Mouse (Mus musculus): ENCODE results near the gene Csrnp1. TPM values are rescaled to one million over a fixed set of nuclear protein-coding genes. Genes with fewer than 3 reads are reported as not detected.
A peak's percentile ranks its signal among the peaks of the same experiment; 100 is the strongest.

Gene Csrnp1
- polyA plus RNA-seq, 1 experiment from 2014 or later, result 4.6 TPM

GRCm38 (mm10) chr9:119972582-119972981, 11.9 kb downstream of the Csrnp1 start:
- WGBS, result 90% methylated on average over 12 of the region's 12 CpGs
- Histone ChIP-seq H3K4me3 (no peak overlapping the region), H3K9me3 (no peaks in the 10 kb centered on the region), H3K4me1 (replicated peaks) (peaks cover 28% of the 10 kb centered on the region), H3K27ac (no peak overlapping the region), H3K36me3 (peaks cover 40% of the 10 kb centered on the region), H3K27me3 (ENCODE audit: insufficient read depth, poor library complexity, severe bottlenecking) (no peaks in the 10 kb centered on the region)
- no peak for DNase-seq (ENCODE audit: low spot score)

GRCm38 (mm10) chr9:119972166-119972565, 12.3 kb downstream of the Csrnp1 start:
- Histone ChIP-seq H3K27me3 (ENCODE audit: insufficient read depth, poor library complexity, severe bottlenecking) (no peaks in the 10 kb centered on the region), H3K27ac (no peak overlapping the region), H3K4me3 (no peak overlapping the region), H3K4me1 (replicated peaks) (peaks cover 24% of the 10 kb centered on the region), H3K9me3 (no peaks in the 10 kb centered on the region), H3K36me3 (peaks cover 40% of the 10 kb centered on the region)
- DNase-seq (ENCODE audit: low spot score), result no peak
- WGBS, result 95% methylated on average over 10 of the region's 10 CpGs

- no peak overlapping the region for H3K4me3 ChIP-seq
- H3K36me3 ChIP-seq, result peaks cover 40% of the 10 kb centered on the region
- H3K4me1 ChIP-seq (replicated peaks), result peaks cover 17% of the 10 kb centered on the region
- no peak overlapping the region for H3K27ac ChIP-seq
- 87% methylated on average over 7 of the region's 7 CpGs for WGBS
- H3K27me3 ChIP-seq (ENCODE audit: insufficient read depth, poor library complexity, severe bottlenecking), result 0 out of 2 replicates have a peak, but pooled peaks cover 6% of the 10 kb centered on the region
- DNase-seq (ENCODE audit: low spot score), result no peak
- no peaks in the 10 kb centered on the region for H3K9me3 ChIP-seq
These were observed 13.4 kb downstream of the Csrnp1 start for GRCm38 (mm10) chr9:119970763-119971656.

- H3K27ac ChIP-seq, result no peak overlapping the region
- DNase-seq (ENCODE audit: low spot score), result peak; percentile 35
- H3K27me3 ChIP-seq (ENCODE audit: insufficient read depth, poor library complexity, severe bottlenecking), result 0 out of 2 replicates have a peak, but pooled peaks cover 10% of the 10 kb centered on the region
- no peak overlapping the region for H3K4me3 ChIP-seq
- H3K36me3 ChIP-seq, result peaks cover 38% of the 10 kb centered on the region
- no peaks in the 10 kb centered on the region for H3K9me3 ChIP-seq
- peaks cover 17% of the 10 kb centered on the region for H3K4me1 ChIP-seq (replicated peaks)
- 48% methylated on average over 6 of the region's 6 CpGs for WGBS
These were observed 14.2 kb downstream of the Csrnp1 start for GRCm38 (mm10) chr9:119970221-119970620.

- Histone ChIP-seq H3K4me3 (no peak overlapping the region), H3K36me3 (peaks cover 35% of the 10 kb centered on the region), H3K27me3 (ENCODE audit: insufficient read depth, poor library complexity, severe bottlenecking) (0 out of 2 replicates have a peak, but pooled peaks cover 10% of the 10 kb centered on the region), H3K27ac (no peak overlapping the region), H3K4me1 (replicated peaks) (peaks cover 17% of the 10 kb centered on the region), H3K9me3 (no peaks in the 10 kb centered on the region)
- WGBS, result 82% methylated on average over 7 of the region's 7 CpGs
- DNase-seq (ENCODE audit: low spot score), result no peak
These were observed 14.6 kb downstream of the Csrnp1 start for GRCm38 (mm10) chr9:119969811-119970210.

- no peak for DNase-seq (ENCODE audit: low spot score)
- Histone ChIP-seq H3K4me3 (no peak overlapping the region), H3K4me1 (replicated peaks) (peaks cover 30% of the 10 kb centered on the region), H3K36me3 (peaks cover 3% of the 10 kb centered on the region; the same call in 1 of the 2 replicates), H3K27me3 (ENCODE audit: insufficient read depth, poor library complexity, severe bottlenecking) (peaks cover 31% of the 10 kb centered on the region), H3K9me3 (no peaks in the 10 kb centered on the region), H3K27ac (no peak overlapping the region)
- 85% methylated on average over 26 of the region's 26 CpGs for WGBS
These were observed 18.1 kb downstream of the Csrnp1 start for GRCm38 (mm10) chr9:119966221-119966910.

GRCm38 (mm10) chr9:119965186-119965585, 19.3 kb downstream of the Csrnp1 start:
- DNase-seq (ENCODE audit: low spot score), result no peak
- Histone ChIP-seq H3K9me3 (no peaks in the 10 kb centered on the region), H3K4me1 (replicated peaks) (peaks cover 19% of the 10 kb centered on the region), H3K27me3 (ENCODE audit: insufficient read depth, poor library complexity, severe bottlenecking) (peaks cover 33% of the 10 kb centered on the region), H3K36me3 (no peaks in the 10 kb centered on the region), H3K4me3 (no peak overlapping the region), H3K27ac (no peak overlapping the region)
- 84% methylated on average over 3 of the region's 3 CpGs for WGBS

GRCm38 (mm10) chr9:119964206-119964605, 20.3 kb downstream of the Csrnp1 start:
- no peak overlapping the region for H3K4me3 ChIP-seq
- no peaks in the 10 kb centered on the region for H3K36me3 ChIP-seq
- no peak overlapping the region for H3K27ac ChIP-seq
- DNase-seq (ENCODE audit: low spot score), result no peak
- H3K27me3 ChIP-seq (ENCODE audit: insufficient read depth, poor library complexity, severe bottlenecking), result peaks cover 33% of the 10 kb centered on the region
- 78% methylated on average over 3 of the region's 3 CpGs for WGBS
- no peaks in the 10 kb centered on the region for H3K9me3 ChIP-seq
- H3K4me1 ChIP-seq (replicated peaks), result peaks cover 16% of the 10 kb centered on the region

GRCm38 (mm10) chr9:119962987-119963667, 21.3 kb downstream of the Csrnp1 start:
- H3K27ac ChIP-seq, result no peak overlapping the region
- peak; percentile 82 for DNase-seq (ENCODE audit: low spot score)
- H3K4me1 ChIP-seq (replicated peaks), result peaks cover 16% of the 10 kb centered on the region
- no peaks in the 10 kb centered on the region for H3K36me3 ChIP-seq
- H3K9me3 ChIP-seq, result no peaks in the 10 kb centered on the region
- H3K27me3 ChIP-seq (ENCODE audit: insufficient read depth, poor library complexity, severe bottlenecking), result peaks cover 33% of the 10 kb centered on the region
- H3K4me3 ChIP-seq, result peak overlapping the region; percentile 30; the same call in 1 of the 2 replicates
- 14% methylated on average over 21 of the region's 21 CpGs for WGBS

- Histone ChIP-seq H3K27ac (no peak overlapping the region), H3K4me3 (no peak overlapping the region), H3K36me3 (no peaks in the 10 kb centered on the region), H3K4me1 (replicated peaks) (peaks cover 16% of the 10 kb centered on the region), H3K9me3 (no peaks in the 10 kb centered on the region), H3K27me3 (ENCODE audit: insufficient read depth, poor library complexity, severe bottlenecking) (peaks cover 33% of the 10 kb centered on the region)
- DNase-seq (ENCODE audit: low spot score), result no peak
- 76% methylated on average over 4 of the region's 4 CpGs for WGBS
These were observed 22.2 kb downstream of the Csrnp1 start for GRCm38 (mm10) chr9:119962216-119962615.

- H3K9me3 ChIP-seq, result no peaks in the 10 kb centered on the region
- H3K27ac ChIP-seq, result no peak overlapping the region
- 80% methylated on average over 9 of the region's 9 CpGs for WGBS
- DNase-seq (ENCODE audit: low spot score), result no peak
- no peak overlapping the region for H3K4me3 ChIP-seq
- no peaks in the 10 kb centered on the region for H3K36me3 ChIP-seq
- H3K27me3 ChIP-seq (ENCODE audit: insufficient read depth, poor library complexity, severe bottlenecking), result peaks cover 16% of the 10 kb centered on the region
- peaks cover 16% of the 10 kb centered on the region for H3K4me1 ChIP-seq (replicated peaks)
These were observed 25.6 kb downstream of the Csrnp1 start for GRCm38 (mm10) chr9:119958835-119959234.

- Histone ChIP-seq H3K36me3 (no peaks in the 10 kb centered on the region), H3K27me3 (ENCODE audit: insufficient read depth, poor library complexity, severe bottlenecking) (no peaks in the 10 kb centered on the region), H3K4me1 (replicated peaks) (peaks cover 5% of the 10 kb centered on the region), H3K27ac (no peak overlapping the region), H3K4me3 (no peak overlapping the region), H3K9me3 (no peaks in the 10 kb centered on the region)
- WGBS, result 88% methylated on average over 9 of the region's 9 CpGs
- no peak for DNase-seq (ENCODE audit: low spot score)
These were observed 33.1 kb downstream of the Csrnp1 start for GRCm38 (mm10) chr9:119951388-119951787.
